Mouse (Mus musculus): Measurements from ENCODE around the gene D630036H23Rik. TPM values are rescaled to one million over a fixed set of nuclear protein-coding genes. Genes with fewer than 3 reads are reported as not detected.
"Not testable (repeated sequence)": the region's sequence is repeated elsewhere in the genome, so short reads cannot be mapped to it uniquely, and the experiment has no call there.

The D630036H23Rik gene
- 1 to 10 TPM; 1.2 to 1.5 TPM for total RNA-seq (2021)
- polyA plus RNA-seq (2012; rRNA removed), result 1.8 and 2.2 TPM in 2 replicates
- long read RNA-seq, partial matches to known transcripts, result 0 of 4 reads
- long read RNA-seq, other reads (novel, unspliced or antisense), result 0 of 4 reads

- peak; percentile 94 for DNase-seq
Observed at GRCm38 (mm10) chr12:36381441-36382340, at the start of gene D630036H23Rik, which contains the start of gene Ispd. TSS of gene D630036H23Rik (minus strand) at chr12:36382181. TSS of gene Ispd (plus strand) at chr12:36381450.

- DNase-seq, result no peak
Observed at GRCm38 (mm10) chr12:36426163-36427045, 44.4 kb upstream of the D630036H23Rik start.

- DNase-seq, result no peak
Observed at GRCm38 (mm10) chr12:36425258-36425657, 43.3 kb upstream of the D630036H23Rik start.

GRCm38 (mm10) chr12:36423677-36424076 lies 41.7 kb upstream of the D630036H23Rik start:
- peak; percentile 21 for DNase-seq

GRCm38 (mm10) chr12:36395115-36395514 lies 13.1 kb upstream of the D630036H23Rik start:
- no peak for DNase-seq

GRCm38 (mm10) chr12:36386991-36387390 lies 5.0 kb upstream of the D630036H23Rik start:
- DNase-seq, result no peak

GRCm38 (mm10) chr12:36385386-36385785 lies 3.4 kb upstream of the D630036H23Rik start:
- DNase-seq, result no peak

GRCm38 (mm10) chr12:36380806-36381205 lies 1.2 kb downstream of the D630036H23Rik start:
- DNase-seq, result no peak

GRCm38 (mm10) chr12:36380254-36380653 lies 1.7 kb downstream of the D630036H23Rik start:
- DNase-seq, result no peak

GRCm38 (mm10) chr12:36376391-36376790 lies 5.6 kb downstream of the D630036H23Rik start:
- DNase-seq, result not testable (repeated sequence)

- no peak for DNase-seq
Observed at GRCm38 (mm10) chr12:36373237-36373998, 8.6 kb downstream of the D630036H23Rik start.

- DNase-seq, result no peak
Observed at GRCm38 (mm10) chr12:36364013-36364412, 18.0 kb downstream of the D630036H23Rik start.

GRCm38 (mm10) chr12:36360693-36361092 lies 21.3 kb downstream of the D630036H23Rik start:
- no peak for DNase-seq

- DNase-seq, result no peak
Observed at GRCm38 (mm10) chr12:36360064-36360463, 21.9 kb downstream of the D630036H23Rik start.

- DNase-seq, result no peak
Observed at GRCm38 (mm10) chr12:36344131-36344530, 37.9 kb downstream of the D630036H23Rik start.

- DNase-seq, result no peak
Observed at GRCm38 (mm10) chr12:36333837-36334281, 48.1 kb downstream of the D630036H23Rik start.

GRCm38 (mm10) chr12:36332676-36333075 lies 49.3 kb downstream of the D630036H23Rik start:
- DNase-seq, result no peak

Measured in adrenal gland, adult 2 months (tissue).